Mouse (Mus musculus): ENCODE data around the gene Xkr8. TPM values are rescaled to one million over a fixed set of nuclear protein-coding genes. Genes with fewer than 3 reads are reported as not detected.

The Xkr8 gene
- total and polyA plus RNA-seq, 3 experiments: 3.8 to 8.6 (median 4.9) TPM

GRCm38 (mm10) chr4:132756974-132757373 is 24.6 kb upstream of the Xkr8 start, which contains the start of gene Smpdl3b (continued):
- 0 out of 2 replicates have a peak, but pooled peaks have one; percentile 40 for TF ChIP-seq ZMIZ1 (IDR thresholded peaks at IDR 0.05; ENCODE audit: low read depth, low read length)
- peak; percentile 44; the same call in 1 of the 2 replicates for TF ChIP-seq NELFE (IDR thresholded peaks at IDR 0.05; ENCODE audit: low read depth, low read length)
- no peak for TF ChIP-seq USF2 (conservative IDR thresholded peaks at IDR 0.05; ENCODE audit: low read depth, low read length)
- peak; percentile 69; the same call in 1 of the 2 replicates for TF ChIP-seq MXI1 (IDR thresholded peaks at IDR 0.05; ENCODE audit: low read depth, low read length)

GRCm38 (mm10) chr4:132752992-132753391 is 20.6 kb upstream of the Xkr8 start:
- DNase-seq (ENCODE audit: extremely low read depth): no peak
- H3K79me2 ChIP-seq (replicated peaks; ENCODE audit: control insufficient read depth, extremely low read depth, insufficient read depth, poor library complexity, severe bottlenecking): no peaks in the 10 kb centered on the region
- no peak overlapping the region for H3K27ac ChIP-seq (ENCODE audit: insufficient read depth, low read depth)
- no peak for TF ChIP-seq MAFK (IDR thresholded peaks at IDR 0.05; ENCODE audit: insufficient replicate concordance, low read length)
- TF ChIP-seq ZC3H11A (IDR thresholded peaks at IDR 0.05; ENCODE audit: low read depth, low read length): no peak
- no peak for TF ChIP-seq ZKSCAN1 (IDR thresholded peaks at IDR 0.05; ENCODE audit: borderline replicate concordance, low read depth, low read length)
- TF ChIP-seq RAD21 (IDR thresholded peaks at IDR 0.05; ENCODE audit: low read depth, low read length): no peak
- no peak for TF ChIP-seq MXI1 (IDR thresholded peaks at IDR 0.05; ENCODE audit: low read depth, low read length)
- TF ChIP-seq CTCF (conservative IDR thresholded peaks at IDR 0.05 in 1 of 2, IDR thresholded peaks at IDR 0.05 in 1 of 2; ENCODE audit: low read depth in 2 of 2, low read length in 2 of 2): no peak
- no peak for TF ChIP-seq E2F4 (IDR thresholded peaks at IDR 0.05; ENCODE audit: insufficient replicate concordance, low read depth, low read length)
- TF ChIP-seq TBP (conservative IDR thresholded peaks at IDR 0.05; ENCODE audit: low read depth, low read length): no peak
- TF ChIP-seq ETS1 (conservative IDR thresholded peaks at IDR 0.05; ENCODE audit: low read depth, low read length): no peak
- TF ChIP-seq SIN3A (IDR thresholded peaks at IDR 0.05; ENCODE audit: low read length): no peak
- TF ChIP-seq IRF4 (IDR thresholded peaks at IDR 0.05; ENCODE audit: low read depth, low read length): no peak
- no peak for TF ChIP-seq USF1 (IDR thresholded peaks at IDR 0.05; ENCODE audit: low read depth, low read length)
- TF ChIP-seq ZNF384 (IDR thresholded peaks at IDR 0.05; ENCODE audit: low read depth, low read length): no peak
- no peak for TF ChIP-seq RCOR1 (conservative IDR thresholded peaks at IDR 0.05; ENCODE audit: low read depth, low read length)
- dilution Hi-C loops (cut with MboI; ENCODE audit: extremely low pct_ligation_motif_present, extremely low pct_unique_long_range_greater_than_20kb, low sequenced_read_pairs): no loop called here
- H3K4me2 ChIP-seq (ENCODE audit: insufficient read depth, low read depth, poor library complexity, severe bottlenecking): no peak overlapping the region
- H3K36me3 ChIP-seq (replicated peaks in 1 of 2; ENCODE audit: control insufficient read depth in 1 of 2, insufficient read depth in 1 of 2, low read length in 1 of 2): peaks cover 0 to 2% of the 10 kb centered on the region in 2 experiments
- peaks cover 17% of the 10 kb centered on the region for H3K27me3 ChIP-seq (replicated peaks)
- H3K9me3 ChIP-seq (replicated peaks; ENCODE audit: low read length): no peaks in the 10 kb centered on the region
- H3K4me1 ChIP-seq (ENCODE audit: control insufficient read depth in 1 of 2, insufficient read depth in 2 of 2): peaks cover 3 to 35% of the 10 kb centered on the region in 2 experiments; a peak in 3 of 4 replicates
- no peak overlapping the region for H3K9ac ChIP-seq (ENCODE audit: insufficient read depth, low read depth)
- in situ Hi-C loops (cut with MboI; ENCODE audit: low pct_ligation_motif_present, low pct_unique_long_range_greater_than_20kb, low sequenced_read_pairs): no loop called here
- no peak overlapping the region for H3K4me3 ChIP-seq (replicated peaks in 1 of 3; ENCODE audit: low read depth in 2 of 3, low read length in 2 of 3, poor library complexity in 1 of 3)

- Histone ChIP-seq H3K79me2 (replicated peaks; ENCODE audit: control insufficient read depth, extremely low read depth, insufficient read depth, poor library complexity, severe bottlenecking) (no peaks in the 10 kb centered on the region), H3K36me3 (replicated peaks in 1 of 2; ENCODE audit: control insufficient read depth in 1 of 2, insufficient read depth in 1 of 2, low read length in 1 of 2) (peaks cover 2 to 3% of the 10 kb centered on the region in 2 experiments), H3K4me3 (replicated peaks in 1 of 3; ENCODE audit: low read depth in 2 of 3, low read length in 2 of 3, poor library complexity in 1 of 3) (no peak overlapping the region), H3K4me1 (ENCODE audit: control insufficient read depth in 1 of 2, insufficient read depth in 2 of 2) (peaks cover 3 to 31% of the 10 kb centered on the region in 2 experiments), H3K9me3 (replicated peaks; ENCODE audit: low read length) (no peaks in the 10 kb centered on the region), H3K27ac (ENCODE audit: insufficient read depth, low read depth) (peak overlapping the region; percentile 94), H3K4me2 (ENCODE audit: insufficient read depth, low read depth, poor library complexity, severe bottlenecking) (peak overlapping the region; percentile 18), H3K27me3 (replicated peaks) (no peaks in the 10 kb centered on the region), H3K9ac (ENCODE audit: insufficient read depth, low read depth) (no peak overlapping the region)
- in situ Hi-C loops (cut with MboI; ENCODE audit: low pct_ligation_motif_present, low pct_unique_long_range_greater_than_20kb, low sequenced_read_pairs): no loop called here
- DNase-seq (ENCODE audit: extremely low read depth): no peak
- no peak for TF ChIP-seq ETS1 (conservative IDR thresholded peaks at IDR 0.05; ENCODE audit: low read depth, low read length)
- TF ChIP-seq MXI1 (IDR thresholded peaks at IDR 0.05; ENCODE audit: low read depth, low read length): 0 out of 2 replicates have a peak, but pooled peaks have one; percentile 4
- TF ChIP-seq ZNF384 (IDR thresholded peaks at IDR 0.05; ENCODE audit: low read depth, low read length): peak; percentile 48
- dilution Hi-C loops (cut with MboI; ENCODE audit: extremely low pct_ligation_motif_present, extremely low pct_unique_long_range_greater_than_20kb, low sequenced_read_pairs): no loop called here
Measured at GRCm38 (mm10) chr4:132749258-132749982, 17.1 kb upstream of the Xkr8 start.
